Mouse (Mus musculus) hindbrain, embryonic 14.5 days (tissue): ENCODE data around the gene Pde10a. TPM values are rescaled to one million over a fixed set of nuclear protein-coding genes. Genes with fewer than 3 reads are reported as not detected.

Source experiments
- ATAC-seq: fragments of 200-750 bp; cut with Nextera tagmentation; 2 replicates; pipeline ENCODE4 v1.8.0; 2017; ENCODE audit warnings: moderate number of reproducible peaks, mild to moderate bottlenecking, moderate TSS enrichment, moderate library complexity; ENCODE audit not compliant: low FRiP score
- DNase-seq: peaks from one replicate; pipeline ENCODE4 v3.0.0-alpha.2; 2015; ENCODE audit warnings: low spot score
- H3K27ac ChIP-seq: fragments of 300-500 bp; sonication (generic); 2 replicates; pipeline ENCODE4 v1.5.1; 2014; ENCODE audit warnings: mild to moderate bottlenecking, moderate library complexity
- H3K27me3 ChIP-seq: fragments of 300-500 bp; sonication (generic); 2 replicates; pipeline ENCODE4 v1.6.1; 2014; ENCODE audit warnings: mild to moderate bottlenecking, low read length, mixed read lengths; ENCODE audit not compliant: control insufficient read depth, insufficient read depth
- H3K36me3 ChIP-seq: fragments of 300-500 bp; sonication (generic); replicated peaks from 2 replicates; pipeline ENCODE4 v1.6.1; 2014; ENCODE audit not compliant: control insufficient read depth, insufficient read depth
- H3K4me1 ChIP-seq: fragments of 300-500 bp; sonication (generic); replicated peaks from 2 replicates; pipeline ENCODE4 v1.6.1; 2014; ENCODE audit warnings: antibody characterized with exemption, low read length, mixed read lengths; ENCODE audit not compliant: control insufficient read depth, insufficient read depth
- H3K4me2 ChIP-seq: fragments of 300-500 bp; sonication (generic); replicated peaks from 2 replicates; pipeline ENCODE4 v1.6.1; 2014; ENCODE audit warnings: mild to moderate bottlenecking, moderate library complexity
- H3K4me3 ChIP-seq: fragments of 300-500 bp; sonication (generic); replicated peaks from 2 replicates; pipeline ENCODE4 v1.5.1; 2014; ENCODE audit warnings: mild to moderate bottlenecking, low read length
- H3K9ac ChIP-seq: fragments of 300-500 bp; sonication (generic); 2 replicates; pipeline ENCODE4 v1.6.1; 2014
- H3K9me3 ChIP-seq: fragments of 300-500 bp; sonication (generic); 2 replicates; pipeline ENCODE4 v1.6.1; 2016; ENCODE audit warnings: low read length; ENCODE audit not compliant: control insufficient read depth
- WGBS: fragments of 180-500 bp; shearing (Covaris S2); extraction: QIAGEN DNeasy Blood & Tissue Kit; methylation state at CpG from one replicate; pipeline ENCODE4 v1.1.7; 2014; 5-methylcytosine and 5-hydroxymethylcytosine counted together
- polyA plus RNA-seq: library from polyadenylated mRNA; unstranded; fragments of >200 nt; fragmentation: Nextera tagmentation; extraction: Ambion mirVana; gene quantifications from 2 replicates; pipeline ENCODE4 v1.2.1, GENCODE M21; 2014

Pde10a gene
- polyA plus RNA-seq, 1 experiment from 2014 or later, result 15.8 TPM

GRCm38 (mm10) chr17:8736259-8736658, 211.1 kb downstream of the Pde10a start:
- H3K4me2 ChIP-seq, result no peak overlapping the region
- DNase-seq (peak; percentile 54), ATAC-seq (no peak)
- H3K4me3 ChIP-seq, result no peak overlapping the region
- no peak overlapping the region for H3K27ac ChIP-seq
- no peaks in the 10 kb centered on the region for H3K9me3 ChIP-seq
- no peaks in the 10 kb centered on the region for H3K36me3 ChIP-seq
- no peaks in the 10 kb centered on the region for H3K27me3 ChIP-seq
- H3K4me1 ChIP-seq, result no peaks in the 10 kb centered on the region
- WGBS, result 43% methylated on average over 6 of the region's 6 CpGs
- H3K9ac ChIP-seq, result no peak overlapping the region

- ATAC-seq (no peak), DNase-seq (no peak)
- H3K4me1 ChIP-seq, result no peaks in the 10 kb centered on the region
- no peak overlapping the region for H3K4me2 ChIP-seq
- no peaks in the 10 kb centered on the region for H3K9me3 ChIP-seq
- WGBS, result 93% methylated on average over 3 of the region's 3 CpGs
- no peak overlapping the region for H3K4me3 ChIP-seq
- H3K36me3 ChIP-seq, result no peaks in the 10 kb centered on the region
- H3K9ac ChIP-seq, result no peak overlapping the region
- no peaks in the 10 kb centered on the region for H3K27me3 ChIP-seq
- no peak overlapping the region for H3K27ac ChIP-seq
Observed at GRCm38 (mm10) chr17:8742772-8743171, 217.6 kb downstream of the Pde10a start.

GRCm38 (mm10) chr17:8745334-8745733, 220.2 kb downstream of the Pde10a start:
- WGBS, result 54% methylated on average over 1 of the region's 1 CpGs
- H3K9me3 ChIP-seq, result no peaks in the 10 kb centered on the region
- H3K27me3 ChIP-seq, result no peaks in the 10 kb centered on the region
- H3K4me3 ChIP-seq, result no peak overlapping the region
- ATAC-seq (no peak), DNase-seq (no peak)
- H3K4me1 ChIP-seq, result no peaks in the 10 kb centered on the region
- no peak overlapping the region for H3K9ac ChIP-seq
- H3K4me2 ChIP-seq, result no peak overlapping the region
- H3K36me3 ChIP-seq, result no peaks in the 10 kb centered on the region
- no peak overlapping the region for H3K27ac ChIP-seq

- no peak overlapping the region for H3K4me3 ChIP-seq
- no peak overlapping the region for H3K4me2 ChIP-seq
- no peak for ATAC-seq
- H3K27me3 ChIP-seq, result no peaks in the 10 kb centered on the region
- 83% methylated on average over 4 of the region's 4 CpGs for WGBS
- no peak overlapping the region for H3K27ac ChIP-seq
- DNase-seq, result no peak
- H3K4me1 ChIP-seq, result no peaks in the 10 kb centered on the region
- H3K36me3 ChIP-seq, result no peaks in the 10 kb centered on the region
- H3K9ac ChIP-seq, result no peak overlapping the region
- no peaks in the 10 kb centered on the region for H3K9me3 ChIP-seq
Observed at GRCm38 (mm10) chr17:8749426-8749825, 224.3 kb downstream of the Pde10a start.

GRCm38 (mm10) chr17:8757576-8757975, 232.4 kb downstream of the Pde10a start:
- Histone ChIP-seq H3K27ac (no peak overlapping the region), H3K36me3 (no peaks in the 10 kb centered on the region), H3K4me3 (no peak overlapping the region), H3K27me3 (no peaks in the 10 kb centered on the region), H3K4me2 (no peak overlapping the region), H3K4me1 (no peaks in the 10 kb centered on the region), H3K9me3 (no peaks in the 10 kb centered on the region), H3K9ac (no peak overlapping the region)
- no peak for ATAC-seq
- DNase-seq, result no peak
- WGBS, result 94% methylated on average over 5 of the region's 5 CpGs

GRCm38 (mm10) chr17:8763248-8763647, 238.1 kb downstream of the Pde10a start:
- DNase-seq, result peak; percentile 37

GRCm38 (mm10) chr17:8765987-8766576, 240.9 kb downstream of the Pde10a start:
- H3K4me3 ChIP-seq, result no peak overlapping the region
- no peak overlapping the region for H3K27ac ChIP-seq
- no peak overlapping the region for H3K4me2 ChIP-seq
- H3K9ac ChIP-seq, result no peak overlapping the region
- no peaks in the 10 kb centered on the region for H3K27me3 ChIP-seq
- peaks cover 13% of the 10 kb centered on the region for H3K9me3 ChIP-seq
- no peak for ATAC-seq
- H3K36me3 ChIP-seq, result no peaks in the 10 kb centered on the region
- no peaks in the 10 kb centered on the region for H3K4me1 ChIP-seq
- WGBS, result 87% methylated on average over 5 of the region's 5 CpGs
- DNase-seq, result no peak

More at GRCm38 (mm10) chr17:8763248-8763647, 238.1 kb downstream of the Pde10a start:
- WGBS, result 41% methylated on average over 1 of the region's 1 CpGs
- no peaks in the 10 kb centered on the region for H3K36me3 ChIP-seq
- no peaks in the 10 kb centered on the region for H3K27me3 ChIP-seq
- no peak overlapping the region for H3K27ac ChIP-seq
- H3K4me2 ChIP-seq, result no peak overlapping the region
- H3K4me1 ChIP-seq, result no peaks in the 10 kb centered on the region
- no peak overlapping the region for H3K4me3 ChIP-seq
- no peaks in the 10 kb centered on the region for H3K9me3 ChIP-seq
- no peak for ATAC-seq
- H3K9ac ChIP-seq, result no peak overlapping the region

GRCm38 (mm10) chr17:8769155-8769554, 244.0 kb downstream of the Pde10a start:
- H3K36me3 ChIP-seq, result no peaks in the 10 kb centered on the region
- H3K27ac ChIP-seq, result no peak overlapping the region
- ATAC-seq (no peak), DNase-seq (no peak)
- H3K4me2 ChIP-seq, result no peak overlapping the region
- peaks cover 13% of the 10 kb centered on the region for H3K9me3 ChIP-seq
- WGBS, result 89% methylated on average over 1 of the region's 1 CpGs
- no peak overlapping the region for H3K9ac ChIP-seq
- no peaks in the 10 kb centered on the region for H3K27me3 ChIP-seq
- no peaks in the 10 kb centered on the region for H3K4me1 ChIP-seq
- no peak overlapping the region for H3K4me3 ChIP-seq

- H3K4me1 ChIP-seq, result no peaks in the 10 kb centered on the region
- peaks cover 13% of the 10 kb centered on the region for H3K9me3 ChIP-seq
- no peak for DNase-seq
- no peak overlapping the region for H3K9ac ChIP-seq
- H3K36me3 ChIP-seq, result no peaks in the 10 kb centered on the region
- H3K27ac ChIP-seq, result no peak overlapping the region
- no peak for ATAC-seq
- WGBS, result 84% methylated on average over 6 of the region's 6 CpGs
- H3K4me3 ChIP-seq, result no peak overlapping the region
- no peaks in the 10 kb centered on the region for H3K27me3 ChIP-seq
- no peak overlapping the region for H3K4me2 ChIP-seq
Observed at GRCm38 (mm10) chr17:8773391-8773790, 248.2 kb downstream of the Pde10a start.

- 88% methylated on average over 3 of the region's 3 CpGs for WGBS
- no peak overlapping the region for H3K9ac ChIP-seq
Observed at GRCm38 (mm10) chr17:8774301-8774700, 249.1 kb downstream of the Pde10a start.

More at GRCm38 (mm10) chr17:8774301-8774700, 249.1 kb downstream of the Pde10a start:
- no peak for ATAC-seq
- no peak overlapping the region for H3K4me3 ChIP-seq
- H3K36me3 ChIP-seq, result no peaks in the 10 kb centered on the region
- no peaks in the 10 kb centered on the region for H3K27me3 ChIP-seq
- no peaks in the 10 kb centered on the region for H3K4me1 ChIP-seq
- H3K27ac ChIP-seq, result no peak overlapping the region
- H3K4me2 ChIP-seq, result no peak overlapping the region
- H3K9me3 ChIP-seq, result peaks cover 7% of the 10 kb centered on the region
- no peak for DNase-seq
